Mouse (Mus musculus): ENCODE data around the gene Slfnl1. TPM values are rescaled to one million over a fixed set of nuclear protein-coding genes. Genes with fewer than 3 reads are reported as not detected.

Gene Slfnl1
- total and polyA plus RNA-seq, 3 experiments: 0.17 TPM; not detected in 2

DNA sequence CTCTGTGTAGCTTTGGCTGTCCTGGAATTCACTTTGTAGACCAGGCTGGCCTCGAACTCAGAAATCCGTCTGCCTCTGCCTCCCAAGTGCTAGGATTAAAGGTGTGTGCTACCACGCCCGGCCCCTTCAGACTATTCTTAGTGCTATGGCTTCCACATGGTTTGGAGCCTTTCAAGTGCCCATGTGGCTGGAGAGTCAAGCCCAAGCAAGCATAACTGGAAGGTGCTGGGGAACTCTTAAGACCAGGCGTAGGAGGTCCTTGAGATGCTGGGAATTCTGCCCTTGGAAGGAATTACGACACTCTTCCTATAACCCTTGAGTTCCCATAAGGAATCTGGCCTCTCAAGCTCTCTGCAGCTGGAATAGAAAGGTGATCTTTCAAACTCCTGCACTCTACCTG, 24.6 kb downstream of the Slfnl1 start:
- Histone ChIP-seq H3K9ac (ENCODE audit: insufficient read depth, low read depth) (no peak overlapping the region), H3K4me1 (ENCODE audit: control insufficient read depth in 1 of 2, insufficient read depth in 2 of 2) (no peaks in the 10 kb centered on the region), H3K27ac (ENCODE audit: insufficient read depth, low read depth) (no peak overlapping the region), H3K36me3 (replicated peaks in 1 of 2; ENCODE audit: control insufficient read depth in 1 of 2, insufficient read depth in 1 of 2, low read length in 1 of 2) (peaks cover 52 to 94% of the 10 kb centered on the region in 2 experiments), H3K79me2 (replicated peaks; ENCODE audit: control insufficient read depth, extremely low read depth, insufficient read depth, poor library complexity, severe bottlenecking) (no peaks in the 10 kb centered on the region), H3K4me3 (replicated peaks in 1 of 3; ENCODE audit: low read depth in 2 of 3, low read length in 2 of 3, poor library complexity in 1 of 3) (no peak overlapping the region), H3K9me3 (replicated peaks; ENCODE audit: low read length) (no peaks in the 10 kb centered on the region), H3K27me3 (replicated peaks) (no peaks in the 10 kb centered on the region), H3K4me2 (ENCODE audit: insufficient read depth, low read depth, poor library complexity, severe bottlenecking) (no peak overlapping the region)
- dilution Hi-C loops (cut with MboI; ENCODE audit: extremely low pct_ligation_motif_present, extremely low pct_unique_long_range_greater_than_20kb, low sequenced_read_pairs): no loop called here
- DNase-seq (ENCODE audit: extremely low read depth): no peak
- in situ Hi-C loops (cut with MboI; ENCODE audit: low pct_ligation_motif_present, low pct_unique_long_range_greater_than_20kb, low sequenced_read_pairs): no loop called here
- no peak for TF ChIP-seq ETS1 (conservative IDR thresholded peaks at IDR 0.05; ENCODE audit: low read depth, low read length)
- no peak for TF ChIP-seq UBTF (IDR thresholded peaks at IDR 0.05; ENCODE audit: low read depth, low read length)
- no peak for TF ChIP-seq SIN3A (IDR thresholded peaks at IDR 0.05; ENCODE audit: low read length)
- TF ChIP-seq MAX (IDR thresholded peaks at IDR 0.05; ENCODE audit: low read length): no peak
- no peak for TF ChIP-seq E2F4 (IDR thresholded peaks at IDR 0.05; ENCODE audit: insufficient replicate concordance, low read depth, low read length)
- no peak for TF ChIP-seq NELFE (IDR thresholded peaks at IDR 0.05; ENCODE audit: low read depth, low read length)
- TF ChIP-seq PAX5 (IDR thresholded peaks at IDR 0.05; ENCODE audit: low read length): no peak
- no peak for TF ChIP-seq POLR2A (IDR thresholded peaks at IDR 0.05; ENCODE audit: low read depth, low read length)
- TF ChIP-seq MAFK (IDR thresholded peaks at IDR 0.05; ENCODE audit: insufficient replicate concordance, low read length): no peak
- no peak for TF ChIP-seq EP300 (IDR thresholded peaks at IDR 0.05; ENCODE audit: low read length)
- TF ChIP-seq USF1 (IDR thresholded peaks at IDR 0.05; ENCODE audit: low read depth, low read length): no peak
- no peak for TF ChIP-seq RAD21 (IDR thresholded peaks at IDR 0.05; ENCODE audit: low read depth, low read length)
- TF ChIP-seq MEF2A (IDR thresholded peaks at IDR 0.05; ENCODE audit: borderline replicate concordance, low read depth, low read length): no peak

DNA sequence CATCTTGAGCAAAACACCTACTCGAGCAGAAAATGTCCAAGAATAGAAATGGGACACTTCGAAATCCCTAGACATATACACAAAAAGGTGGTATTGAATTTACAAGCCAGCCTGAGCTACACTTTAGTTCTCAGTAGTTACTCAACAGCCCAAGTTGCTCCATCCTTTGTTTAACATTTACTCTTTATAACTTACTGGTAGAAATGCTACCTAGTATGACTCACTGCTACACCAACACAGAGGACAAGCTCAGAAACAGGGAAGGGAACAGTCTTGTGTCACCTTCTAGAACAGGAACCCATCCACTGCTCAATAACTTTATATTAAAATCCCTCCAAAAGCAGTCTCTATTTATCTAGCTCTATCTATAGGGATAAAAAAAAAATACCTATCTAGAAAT, 33.7 kb downstream of the Slfnl1 start:
- Histone ChIP-seq H3K36me3 (replicated peaks in 1 of 2; ENCODE audit: control insufficient read depth in 1 of 2, insufficient read depth in 1 of 2, low read length in 1 of 2) (peaks cover 30 to 52% of the 10 kb centered on the region in 2 experiments), H3K27ac (ENCODE audit: insufficient read depth, low read depth) (no peak overlapping the region), H3K4me2 (ENCODE audit: insufficient read depth, low read depth, poor library complexity, severe bottlenecking) (no peak overlapping the region), H3K9ac (ENCODE audit: insufficient read depth, low read depth) (no peak overlapping the region), H3K9me3 (replicated peaks; ENCODE audit: low read length) (no peaks in the 10 kb centered on the region), H3K79me2 (replicated peaks; ENCODE audit: control insufficient read depth, extremely low read depth, insufficient read depth, poor library complexity, severe bottlenecking) (peaks cover 39% of the 10 kb centered on the region), H3K4me1 (ENCODE audit: control insufficient read depth in 1 of 2, insufficient read depth in 2 of 2) (peaks cover 0 to 43% of the 10 kb centered on the region in 2 experiments; a peak in 2 of 4 replicates), H3K4me3 (replicated peaks in 1 of 3; ENCODE audit: low read depth in 2 of 3, low read length in 2 of 3, poor library complexity in 1 of 3) (no peak overlapping the region), H3K27me3 (replicated peaks) (peaks cover 1% of the 10 kb centered on the region)
- no peak for DNase-seq (ENCODE audit: extremely low read depth)
- in situ Hi-C loops (cut with MboI; ENCODE audit: low pct_ligation_motif_present, low pct_unique_long_range_greater_than_20kb, low sequenced_read_pairs): no loop called here
- TF ChIP-seq MAX (IDR thresholded peaks at IDR 0.05; ENCODE audit: low read length) (no peak), IRF4 (IDR thresholded peaks at IDR 0.05; ENCODE audit: low read depth, low read length) (no peak), ZNF384 (IDR thresholded peaks at IDR 0.05; ENCODE audit: low read depth, low read length) (no peak), NRF1 (IDR thresholded peaks at IDR 0.05; ENCODE audit: low read depth, low read length) (no peak), CTCF (conservative IDR thresholded peaks at IDR 0.05 in 1 of 2, IDR thresholded peaks at IDR 0.05 in 1 of 2; ENCODE audit: low read depth in 2 of 2, low read length in 2 of 2) (no peak), TCF12 (IDR thresholded peaks at IDR 0.05; ENCODE audit: low read depth, low read length) (no peak), ZC3H11A (IDR thresholded peaks at IDR 0.05; ENCODE audit: low read depth, low read length) (no peak), GABPA (IDR thresholded peaks at IDR 0.05; ENCODE audit: insufficient replicate concordance, low read depth, low read length) (no peak)
- dilution Hi-C loops (cut with MboI; ENCODE audit: extremely low pct_ligation_motif_present, extremely low pct_unique_long_range_greater_than_20kb, low sequenced_read_pairs): no loop called here
